Mouse (Mus musculus): Measurements from ENCODE around the gene Slc2a5.

GRCm38 (mm10) chr4:150130661-150131060 lies 11.6 kb downstream of the Slc2a5 start:
- TF ChIP-seq CTCF (IDR thresholded peaks at IDR 0.05; ENCODE audit: control insufficient read depth, insufficient read depth, low read length) = no peak
- no peak for TF ChIP-seq POLR2A (IDR thresholded peaks at IDR 0.05; ENCODE audit: borderline replicate concordance, control insufficient read depth, low read depth, low read length)

Measured in bone marrow, adult 2 months (tissue).